In the genomic region with DNA sequence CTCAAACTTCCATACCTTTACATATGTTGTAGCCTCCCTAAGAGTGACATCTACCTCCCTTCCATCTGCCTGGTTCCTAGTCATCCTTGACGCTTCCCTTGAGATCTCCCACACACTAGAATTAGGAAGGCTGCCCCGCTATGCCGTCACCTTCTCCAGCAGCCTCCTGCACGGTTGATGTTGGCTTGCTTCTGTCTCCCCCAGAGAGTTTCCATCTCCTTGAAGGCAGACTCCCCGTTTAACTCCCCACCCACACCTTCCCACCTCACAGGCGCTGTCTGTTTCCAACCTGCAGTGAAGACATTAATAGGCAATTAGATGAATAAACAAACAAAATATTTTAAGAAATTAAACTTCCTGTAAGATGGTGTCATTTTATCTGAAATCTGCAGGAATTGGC, we compare ENCODE assay signal across 19 mouse cellular contexts.
DNase-seq lines count a peak whose midpoint lies in the region; ATAC-seq lines count a peak whose summit lies in the region.
"Had no signal": no experiment of that assay in that cellular context is flagged by ENCODE, and none has a peak within 500 bp of the region (broad histone marks: within the 10 kb centered on the region; RNA-seq: fewer than 3 reads in every experiment).

No protein-coding gene starts in this region.

- DNase-seq in frontal cortex, postnatal 10 days (ENCODE audit: low spot score in 2 of 2), result no peak
- peak; percentile 21 to 60 for DNase-seq in left cerebral cortex, postnatal 25 days (ENCODE audit: low spot score in 2 of 2)
- DNase-seq in left cerebral cortex, postnatal 4 days, result no peak
- DNase-seq in right cerebral cortex, postnatal 14 days, result peak; percentile 8
- DNase-seq in adrenal gland, adult 2 months, result no peak
- DNase-seq in yolk sac, embryonic 10.5 days (ENCODE audit: low spot score), result no peak
- DNase-seq: adrenal gland, postnatal 10 days; B cell, adult 2 months; cerebellum, adult 11-12 months; cerebellum, adult 9-10 months; cerebellum, postnatal 36 days; forebrain, postnatal 0 days; gastrocnemius, postnatal 14 days; heart, adult 2 months; heart, postnatal 14 days had no signal

- peak; percentile 93 for ATAC-seq in frontal cortex, adult (ENCODE audit: low TSS enrichment)
- ATAC-seq: CD4-positive, CD25-positive, alpha-beta regulatory T cell, adult 4 months; forebrain, embryonic 13.5 days; forebrain, postnatal 0 days; hindbrain, postnatal 0 days had no signal

- intact Hi-C loops in left cerebral cortex, postnatal 25 days (cut with DNase I), result no loop called here
- intact Hi-C loops in left cerebral cortex, postnatal 4 days (cut with DNase I), result no loop called here

Comparison
In these comparisons a context has a peak if more than half of its experiments do, and no peak if none do; other contexts are left out.
1. DNase-seq: peak in left cerebral cortex, postnatal 25 days (2 of 2) and right cerebral cortex, postnatal 14 days (single experiment); none in frontal cortex, postnatal 10 days (0 of 2), left cerebral cortex, postnatal 4 days (single experiment), adrenal gland, adult 2 months (single experiment) and yolk sac, embryonic 10.5 days (single experiment).